Mouse (Mus musculus) mouse trophoblast stem cell (cell line): ENCODE results near the gene Ikzf3.

Experiments
- in situ Hi-C, 2 experiments: fragments of 300-500 bp; cut with MseI, MboI; formaldehyde crosslinking; loops; 2 replicates in 1 of 2; 3 replicates in 1 of 2; pipeline ENCODE4 v1.15.1; 2025

Gene Ikzf3

DNA sequence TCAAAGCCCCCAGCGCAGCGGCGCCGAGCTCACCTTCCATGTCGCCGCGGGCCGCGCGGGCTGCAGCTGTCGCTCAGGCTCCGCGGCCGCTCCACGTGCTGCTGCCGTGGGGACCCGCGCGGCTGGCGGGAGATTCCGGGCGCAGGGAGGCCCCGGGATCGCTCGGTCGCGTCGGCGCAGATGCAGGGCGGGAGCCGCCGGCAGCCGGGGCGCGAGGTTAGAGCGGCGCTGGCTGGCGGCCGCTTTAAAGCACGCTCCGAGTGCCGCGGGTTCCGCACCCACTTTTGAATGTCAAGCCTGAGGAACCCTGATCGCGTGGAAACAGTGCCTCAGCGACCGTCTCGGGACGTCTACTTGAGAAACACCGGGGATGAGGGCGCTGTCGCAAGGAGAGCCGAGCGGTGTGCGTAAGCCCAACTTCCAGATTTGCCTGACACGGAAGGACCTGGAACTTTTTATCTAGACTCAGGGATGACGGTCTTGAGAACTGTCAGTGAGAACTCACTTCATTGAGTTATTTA lies at the start of gene Ikzf3:
Gene Ikzf3, minus strand, starts transcription at position 321 of the 521 bp plus-strand sequence.
- in situ Hi-C loops: no loop called here

DNA sequence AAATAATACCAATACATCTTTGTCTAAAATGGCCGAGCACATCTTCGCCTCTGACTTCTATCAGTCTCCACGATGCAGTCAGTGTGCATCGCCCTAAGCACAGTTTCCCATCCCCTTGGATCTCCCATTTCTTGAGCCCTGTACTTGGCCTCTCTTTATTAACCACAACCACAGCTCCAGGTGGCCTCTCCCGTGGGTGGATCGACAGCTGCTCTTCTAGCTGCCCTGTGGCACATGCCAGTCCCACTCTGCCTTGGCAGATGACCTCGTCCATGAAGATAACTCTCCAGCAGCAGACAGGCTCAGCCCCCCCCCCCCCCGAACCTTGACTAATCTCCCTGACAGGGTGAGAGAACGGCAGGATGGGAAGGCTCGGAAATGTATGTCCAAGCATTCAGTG lies 49.6 kb upstream of the Ikzf3 start:
- in situ Hi-C loops: no loop called here

DNA sequence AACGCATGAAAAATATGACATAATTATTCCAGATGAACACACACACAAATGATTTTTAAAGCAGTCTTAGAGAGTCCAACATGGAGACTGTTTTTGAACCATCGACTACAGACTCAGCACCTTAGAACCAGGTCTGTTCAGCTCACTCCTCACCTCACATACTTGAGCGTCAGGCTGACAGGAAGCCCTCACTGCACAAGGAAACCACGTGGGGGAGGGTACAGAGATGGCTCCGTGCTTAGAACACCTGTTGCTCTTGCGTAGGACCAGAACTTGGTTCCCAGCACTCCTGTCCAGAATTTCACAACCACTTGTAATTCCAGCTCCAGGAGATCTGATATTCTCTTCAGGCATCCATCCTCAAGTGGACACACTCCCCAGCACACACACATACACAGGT lies 49.2 kb upstream of the Ikzf3 start:
- in situ Hi-C loops: no loop called here

DNA sequence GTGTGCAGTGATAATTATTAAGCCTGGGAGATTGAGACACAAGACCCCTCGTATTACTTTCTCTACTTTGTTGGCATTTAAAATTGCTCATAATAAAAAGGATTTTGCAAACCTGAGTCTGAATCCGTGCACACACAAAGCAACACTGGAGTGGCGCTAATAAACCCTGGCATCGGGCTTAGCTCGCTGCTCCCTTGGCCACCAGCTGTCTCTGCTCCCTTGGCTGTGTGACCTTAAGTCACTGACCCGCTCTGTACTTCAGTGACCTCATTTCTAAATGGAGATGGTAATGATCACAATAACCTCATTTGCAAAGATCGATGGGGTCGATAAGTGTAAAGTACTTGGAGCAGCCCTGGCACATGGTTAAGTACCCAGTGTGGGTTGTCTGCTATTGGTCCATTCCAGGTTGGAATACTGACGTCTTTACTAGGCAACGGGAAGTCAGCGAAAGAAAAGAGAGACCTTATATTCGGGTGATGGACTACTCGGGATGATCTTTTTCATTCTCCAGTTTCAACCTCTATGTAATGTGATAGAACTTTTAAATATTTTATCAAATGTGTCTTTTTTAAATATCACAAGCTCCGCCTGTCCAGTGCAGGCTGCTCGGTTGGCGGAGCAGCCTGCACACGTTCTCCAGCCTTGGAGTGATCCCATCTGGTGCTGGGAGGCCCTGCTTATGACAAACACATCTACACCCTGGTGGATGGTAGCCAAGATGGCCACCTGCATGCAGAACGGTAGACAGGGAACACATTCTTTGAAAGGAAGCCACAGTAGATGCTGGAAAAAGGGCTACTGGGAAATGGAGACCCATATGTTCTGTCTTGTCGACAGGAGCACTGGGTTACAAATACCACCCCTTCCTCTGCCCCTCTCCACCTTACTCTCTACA lies 45.0 kb upstream of the Ikzf3 start:
- in situ Hi-C loops: loop anchor here in 1 of 2 experiments (5.0 kb wide), 1 partner anchor 33 kb away; no protein-coding TSS in a partner anchor

DNA sequence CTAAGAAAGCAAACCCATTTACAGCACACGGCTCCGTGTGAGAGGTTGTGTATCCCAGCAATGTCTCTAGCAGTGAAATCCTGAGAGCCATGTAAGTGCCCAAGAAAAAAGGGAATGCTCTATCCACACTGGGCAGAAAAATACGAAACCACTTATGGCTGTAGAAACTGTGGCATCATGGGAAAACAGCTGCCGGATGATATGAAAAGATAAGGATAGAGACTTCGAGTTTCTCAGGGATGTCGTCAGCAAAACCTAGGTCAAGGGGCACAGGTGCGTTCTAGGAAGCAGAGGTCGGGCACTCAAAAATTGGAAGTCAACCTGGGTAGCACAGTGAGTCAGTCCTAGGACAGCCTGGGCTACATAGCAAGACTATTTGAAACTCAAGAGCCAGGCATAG lies 43.5 kb upstream of the Ikzf3 start:
- in situ Hi-C loops: no loop called here

DNA sequence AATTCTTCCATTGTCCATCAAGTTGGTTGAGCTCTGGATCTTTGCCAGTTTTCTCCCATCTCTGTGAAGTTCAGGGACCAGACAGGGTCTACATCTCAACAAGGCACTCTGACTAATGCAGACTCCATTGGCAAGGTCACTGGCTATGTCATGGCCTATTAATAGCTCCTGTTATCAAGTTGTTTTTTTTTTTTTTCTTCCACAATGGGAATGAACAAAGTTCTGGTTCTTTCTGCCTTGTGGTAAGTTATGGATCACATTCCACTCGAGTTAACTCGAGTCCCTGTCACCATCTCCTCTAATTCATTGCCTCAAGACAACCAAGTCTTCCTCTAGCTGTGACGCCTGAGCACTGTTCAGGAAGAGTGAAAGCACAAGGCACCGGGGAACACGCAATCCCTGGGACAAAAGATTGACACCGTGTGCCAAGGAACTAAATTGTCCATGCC lies 43.0 kb upstream of the Ikzf3 start:
- in situ Hi-C loops: no loop called here

DNA sequence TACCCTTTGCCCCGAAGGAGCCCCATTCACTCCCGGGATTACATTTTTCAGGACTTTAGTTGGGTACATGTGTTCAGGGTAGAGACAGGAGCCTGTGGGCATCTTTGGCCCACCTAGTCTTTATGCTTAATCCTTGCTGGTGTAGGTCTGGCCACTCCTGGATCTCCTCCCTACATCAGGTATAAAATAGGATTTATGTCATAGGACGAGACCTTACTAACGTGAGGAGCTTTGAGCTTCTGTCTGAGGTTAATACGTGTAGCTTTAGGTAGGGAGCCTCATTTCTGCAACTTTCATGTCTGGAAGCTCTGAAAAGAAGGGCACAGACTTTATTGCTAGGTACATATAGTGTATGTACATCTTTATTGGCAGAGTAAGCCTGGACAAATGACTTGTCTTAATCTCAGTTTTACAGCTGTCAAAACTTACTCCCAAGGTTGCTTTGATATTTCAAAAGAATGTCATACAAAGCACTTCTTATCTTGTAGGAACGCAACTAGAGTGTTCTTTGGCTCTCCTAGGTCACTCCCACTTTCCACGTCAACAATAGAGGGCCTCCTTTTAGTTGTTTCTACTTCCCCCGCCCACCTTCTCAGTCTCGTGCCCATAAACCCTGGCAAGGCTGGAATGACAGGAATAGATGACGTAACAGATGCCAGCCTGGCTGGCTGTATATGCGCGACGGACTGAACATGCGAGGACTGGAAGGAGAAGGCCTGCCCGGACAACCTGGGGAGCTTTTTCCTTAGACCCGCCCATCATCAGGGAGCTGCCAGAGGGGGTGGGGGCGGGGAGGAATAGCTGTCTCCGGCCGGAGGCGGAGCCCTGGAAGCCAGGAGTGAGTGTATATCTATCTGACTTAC lies 42.1 kb upstream of the Ikzf3 start:
- in situ Hi-C loops: no loop called here

DNA sequence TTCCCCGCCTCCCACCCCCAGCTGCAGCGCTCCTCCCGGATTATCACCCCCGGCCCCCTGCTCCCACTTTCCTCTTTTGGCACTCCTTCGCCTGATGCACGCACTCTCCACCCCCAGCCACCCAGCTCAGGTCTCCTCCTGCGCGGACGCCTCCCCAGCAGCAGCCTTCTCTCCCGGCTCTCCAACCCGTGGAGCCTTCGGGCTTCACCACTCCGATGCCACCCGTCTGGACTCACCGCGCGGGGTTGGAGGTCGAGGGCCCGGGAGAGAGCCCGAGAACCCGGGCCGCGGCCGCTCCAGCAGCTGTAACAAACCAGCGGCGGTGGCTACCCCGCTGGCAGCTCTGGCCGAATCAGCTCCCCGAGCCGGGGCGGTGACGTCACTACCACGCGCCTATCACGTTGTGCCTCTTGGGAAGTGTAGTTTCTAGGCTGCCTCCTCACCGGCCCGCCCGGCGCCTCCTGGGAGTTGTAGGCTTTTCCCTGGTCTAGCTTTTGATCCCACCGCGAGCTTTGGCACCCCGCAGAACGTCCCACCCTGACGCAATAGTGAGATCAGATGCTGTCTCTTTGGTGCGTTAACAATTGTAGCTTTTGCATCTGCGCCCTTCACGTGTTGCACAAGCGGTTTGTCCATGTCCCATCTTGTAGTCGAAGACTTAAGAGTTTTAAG lies 41.2 kb upstream of the Ikzf3 start, which contains the start of gene Ormdl3:
Gene Ormdl3, minus strand, starts transcription at position 477 of the 672 bp plus-strand sequence.
- in situ Hi-C loops: no loop called here

DNA sequence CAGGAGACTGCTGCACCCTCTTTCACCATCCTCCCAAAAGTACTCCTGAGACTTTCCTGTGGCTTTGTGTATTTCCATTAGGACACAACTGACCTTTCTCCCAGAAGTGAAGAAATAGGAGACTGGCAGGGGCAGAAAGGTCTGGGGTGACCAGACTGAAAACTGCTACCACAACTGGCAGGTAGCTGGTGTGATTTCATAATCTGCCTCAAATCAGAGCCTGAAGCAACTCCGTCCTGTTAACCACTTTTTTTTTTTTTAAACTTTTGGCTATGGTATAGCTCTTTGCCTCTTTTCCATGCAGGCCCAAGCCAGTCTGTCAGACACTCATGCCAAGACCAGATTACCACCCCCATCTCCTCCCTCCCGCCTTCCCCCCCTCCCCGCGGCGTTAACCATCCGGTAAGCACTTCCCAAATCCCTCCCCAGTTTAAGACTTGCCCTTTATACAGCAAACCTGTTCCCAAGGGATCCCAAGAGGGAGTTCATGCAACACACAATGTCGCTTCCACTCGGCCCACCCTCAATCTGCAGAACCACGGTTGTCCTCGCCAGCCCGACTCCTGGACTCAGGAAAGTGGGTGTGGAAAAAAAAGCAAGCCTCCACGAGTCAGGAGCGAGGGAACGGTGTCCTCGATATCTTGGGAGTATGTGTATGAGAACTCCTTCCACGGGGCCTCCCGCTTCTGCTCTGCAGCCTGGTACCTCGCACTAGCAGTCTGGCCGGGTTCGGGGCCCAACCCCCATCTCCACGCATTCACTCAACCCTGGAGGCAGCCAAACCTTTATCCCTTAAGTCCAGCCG lies 40.5 kb upstream of the Ikzf3 start:
- in situ Hi-C loops: no loop called here

DNA sequence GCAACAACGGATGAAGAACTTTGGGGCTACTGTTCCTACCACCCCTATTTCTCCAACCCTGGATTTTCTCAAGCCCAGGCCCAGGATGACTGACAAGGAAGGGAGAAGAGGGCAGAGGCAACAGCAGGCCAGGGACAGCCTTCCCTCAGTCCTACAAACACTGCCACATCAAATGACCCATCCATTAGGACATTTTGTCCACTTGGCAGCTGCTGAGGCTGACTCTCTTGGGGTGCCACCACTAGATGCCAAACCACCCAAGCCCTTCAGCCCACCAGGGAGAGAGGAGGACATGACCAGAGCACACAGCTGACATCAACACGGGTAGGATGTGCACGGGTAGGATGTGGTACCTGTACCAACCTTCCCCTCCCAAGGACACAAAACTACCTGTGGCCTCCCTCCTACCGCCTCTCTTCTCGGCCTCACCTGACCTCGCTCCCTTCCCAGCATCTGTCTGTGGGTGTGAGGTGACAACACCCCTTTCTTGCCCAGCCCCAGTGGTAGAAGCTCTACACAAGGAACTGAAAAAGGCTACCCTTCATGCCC lies 38.9 kb upstream of the Ikzf3 start:
- in situ Hi-C loops: no loop called here

DNA sequence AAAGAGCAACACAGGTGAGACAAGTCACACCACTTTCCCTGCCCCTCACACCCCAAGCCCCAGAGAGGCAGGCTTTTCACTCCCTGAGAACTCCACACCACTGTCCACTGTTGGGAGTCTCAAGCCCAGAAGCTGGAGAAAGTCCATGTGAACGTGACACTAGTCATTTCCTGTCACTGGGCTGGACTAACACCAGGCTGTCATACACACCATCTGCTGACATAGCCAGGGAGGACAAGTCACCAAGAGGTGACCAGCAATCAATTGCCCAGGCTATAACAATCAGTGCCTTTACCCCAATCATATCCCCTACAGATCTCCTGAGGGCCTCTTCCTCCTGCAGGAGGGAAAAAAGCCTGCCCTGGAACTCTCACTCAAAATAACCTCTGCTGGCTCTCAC lies 38.3 kb upstream of the Ikzf3 start:
- in situ Hi-C loops: no loop called here

DNA sequence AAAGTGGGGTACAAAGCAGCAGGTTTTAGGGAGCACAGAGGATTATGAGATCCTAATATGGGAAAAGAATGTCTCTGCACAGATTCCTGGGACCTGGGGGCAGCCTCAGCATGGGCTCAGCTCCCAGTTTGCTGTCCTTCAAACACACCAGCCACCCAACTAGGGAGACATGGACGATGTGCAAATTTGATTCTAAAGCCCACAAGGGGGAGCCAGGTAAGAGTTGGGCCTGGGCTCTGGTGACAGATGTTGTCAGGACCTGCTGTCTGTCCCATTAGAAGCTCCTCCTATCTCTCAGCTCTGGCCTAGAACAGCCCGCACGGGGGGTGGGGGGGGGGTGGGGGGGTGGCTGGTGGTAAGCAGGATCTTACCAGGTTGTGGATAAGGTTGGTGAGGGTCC lies 37.7 kb upstream of the Ikzf3 start:
- in situ Hi-C loops: no loop called here

DNA sequence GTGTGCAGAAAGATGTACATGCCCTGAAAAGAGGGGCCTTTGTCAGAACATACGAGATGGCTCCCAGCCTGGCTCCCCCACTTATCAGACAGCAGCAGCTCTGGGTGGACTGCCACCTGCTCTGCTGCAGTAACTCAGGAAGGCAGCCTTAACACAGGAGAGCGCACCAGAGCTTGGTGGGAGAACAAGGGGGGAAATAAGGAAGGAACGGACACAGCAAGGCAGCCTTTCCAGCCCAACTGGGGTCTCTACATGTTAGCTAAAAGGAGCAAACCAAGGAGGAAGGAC lies 37.4 kb upstream of the Ikzf3 start:
- in situ Hi-C loops: no loop called here

DNA sequence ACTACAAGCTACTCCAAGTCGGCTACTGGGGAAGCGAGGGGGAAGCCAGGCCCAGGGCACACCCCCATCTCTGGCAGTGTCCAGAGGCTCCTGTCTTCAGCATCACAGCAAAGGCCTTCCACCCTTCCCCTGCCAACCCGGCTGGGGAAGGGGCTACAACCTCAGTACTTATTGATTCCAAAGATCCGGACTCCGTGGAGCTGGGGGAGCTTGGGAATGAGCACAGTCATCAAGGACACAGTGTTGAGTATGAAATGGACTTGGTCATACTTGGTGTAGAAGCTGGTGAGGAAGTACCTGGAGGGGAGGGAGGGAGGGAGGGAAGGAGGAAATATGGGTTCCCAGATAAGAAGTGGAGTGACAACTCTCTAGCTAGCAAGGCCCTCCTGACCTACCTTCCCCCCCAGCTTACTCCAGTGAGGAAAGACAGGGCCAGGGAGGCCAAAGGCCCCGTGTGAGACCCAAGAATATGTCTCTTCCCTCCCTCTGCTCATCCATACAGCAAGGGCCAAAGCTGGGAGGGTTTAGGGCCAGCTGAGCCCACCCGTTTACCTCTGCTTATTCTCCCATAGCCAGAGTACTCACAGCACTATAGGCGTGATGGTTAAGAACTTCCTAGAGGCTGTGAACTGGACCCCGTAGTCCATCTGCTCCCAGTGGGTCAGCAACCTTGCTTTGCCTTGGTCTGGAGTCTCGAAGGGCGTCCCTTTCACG lies 36.9 kb upstream of the Ikzf3 start:
- in situ Hi-C loops: no loop called here

DNA sequence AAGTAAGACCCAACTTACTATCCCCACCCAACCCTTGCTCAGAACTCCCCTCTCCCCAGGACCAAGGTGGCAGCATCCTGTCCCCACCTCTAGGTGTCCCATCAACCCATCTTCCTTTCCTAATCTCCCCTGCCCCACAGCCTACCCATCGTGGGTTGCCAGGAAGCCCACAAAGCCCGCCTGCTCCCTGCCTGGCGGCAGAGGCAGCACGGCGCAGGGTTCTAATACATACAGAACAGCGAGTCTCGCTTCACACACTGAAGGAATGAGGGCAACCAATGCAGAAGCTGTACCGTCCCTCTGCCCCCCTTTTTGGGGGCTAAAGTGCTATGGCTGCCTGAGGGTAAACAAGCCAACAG lies 36.2 kb upstream of the Ikzf3 start:
- in situ Hi-C loops: no loop called here

DNA sequence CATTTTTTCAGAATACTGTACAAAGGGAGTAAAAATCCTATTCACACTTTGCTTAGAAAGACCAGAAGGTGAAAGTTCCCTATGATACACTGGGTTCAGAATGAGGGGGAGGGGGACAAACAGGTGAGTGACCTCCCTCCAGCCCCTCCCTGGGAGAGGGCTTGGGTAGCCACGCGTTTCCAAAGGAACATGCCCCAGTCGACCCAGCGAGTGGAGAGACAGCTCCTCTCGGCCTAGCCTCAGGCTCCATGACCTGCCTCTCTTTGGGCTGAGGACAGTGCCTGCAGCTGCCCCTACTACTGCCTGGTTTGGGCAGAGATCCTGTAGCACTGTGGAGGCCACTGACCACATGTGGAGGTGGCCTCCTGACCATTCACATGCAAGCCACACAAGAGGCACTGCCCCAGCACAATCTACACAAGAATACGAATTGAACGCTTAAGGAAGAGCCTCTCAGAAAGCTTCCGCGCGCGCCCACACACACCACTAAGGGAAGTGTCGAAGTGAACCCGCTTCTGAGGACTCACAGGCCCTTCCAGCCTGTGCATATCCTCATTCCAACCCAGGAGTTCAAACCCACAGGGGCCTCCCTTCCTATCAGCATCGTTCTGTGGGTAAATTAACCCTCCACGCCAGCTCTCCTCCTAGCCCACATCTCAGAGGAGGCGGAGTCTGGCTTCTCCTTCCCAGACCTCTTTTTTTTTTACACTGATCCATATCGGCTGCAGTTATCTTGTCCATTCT lies 35.6 kb upstream of the Ikzf3 start:
- in situ Hi-C loops: no loop called here

DNA sequence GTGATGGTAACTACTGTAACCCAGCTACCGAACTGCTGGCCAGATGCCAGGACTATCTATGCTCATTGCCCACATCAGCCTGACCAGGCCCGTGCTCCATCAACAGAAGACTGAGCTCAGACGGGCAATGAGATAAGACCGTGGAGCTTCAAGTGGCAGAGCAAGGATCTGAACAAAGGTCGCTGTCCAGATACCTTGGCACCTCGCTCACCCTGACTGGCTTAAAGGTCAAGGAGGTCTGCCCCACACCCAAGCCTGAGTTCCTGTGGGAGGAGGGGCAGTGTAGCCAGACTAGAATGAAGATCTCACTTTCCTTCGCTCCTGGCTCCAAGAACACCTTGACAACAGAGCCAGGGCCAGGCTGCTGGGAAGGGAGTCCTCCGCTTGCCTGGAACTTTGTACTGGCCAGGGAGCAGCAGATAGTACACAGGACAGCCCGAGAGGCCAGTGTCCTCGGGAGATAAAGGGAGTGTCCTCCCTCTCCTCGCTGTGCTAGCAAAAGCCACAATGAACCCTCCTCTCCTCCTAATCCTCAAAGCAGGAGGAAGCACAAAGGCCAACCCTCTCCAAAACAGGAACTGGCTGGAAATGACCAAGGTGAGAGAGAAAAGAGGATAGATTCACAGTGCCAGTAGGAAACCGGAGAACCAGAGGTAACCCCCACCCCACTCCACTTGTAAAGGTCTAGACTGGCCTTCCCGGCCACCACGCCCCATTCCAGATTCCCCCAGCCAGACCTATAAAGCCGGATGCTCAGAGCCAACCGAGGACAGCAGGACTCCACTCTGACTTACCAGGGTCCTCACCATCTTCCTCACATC lies 34.7 kb upstream of the Ikzf3 start:
- in situ Hi-C loops: no loop called here

DNA sequence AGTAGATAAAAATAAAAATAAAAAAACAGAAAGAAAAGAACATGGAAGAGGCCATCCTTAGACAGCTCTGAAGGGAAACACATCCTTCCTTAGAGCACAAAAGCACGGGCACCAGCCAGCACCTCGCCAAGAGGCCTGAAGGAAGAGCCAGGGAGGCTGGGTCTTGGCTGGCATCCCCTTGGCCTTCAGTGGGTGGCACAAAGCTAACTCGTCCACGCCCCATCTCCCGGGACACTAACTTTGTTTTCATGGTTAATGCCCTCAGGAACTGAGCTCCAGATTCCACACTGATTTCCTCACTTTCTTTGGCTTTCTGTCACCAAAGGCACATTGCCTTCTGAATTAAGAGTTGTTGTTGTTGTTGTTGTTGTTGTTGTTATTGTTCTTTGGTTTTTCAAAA lies 31.9 kb upstream of the Ikzf3 start:
- in situ Hi-C loops: no loop called here

DNA sequence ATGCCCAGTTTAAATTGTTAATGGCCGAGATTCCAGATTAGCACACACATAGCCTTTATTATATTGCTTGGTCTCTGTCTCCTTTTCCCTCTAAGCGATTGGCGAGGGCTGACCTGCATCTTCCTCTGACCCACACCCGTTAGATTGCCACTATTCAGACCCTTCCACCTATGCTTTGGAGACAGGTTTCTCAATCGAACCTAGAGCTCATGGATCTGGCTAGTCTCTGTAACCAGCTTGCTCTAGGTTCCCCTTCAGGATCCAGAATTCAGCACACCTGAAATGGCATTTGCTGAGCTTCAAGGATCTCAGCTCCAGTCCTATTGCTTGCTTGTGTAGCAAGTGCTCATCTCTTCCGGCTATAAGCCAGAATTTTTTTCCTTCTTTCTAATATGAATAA lies 23.6 kb upstream of the Ikzf3 start:
- in situ Hi-C loops: no loop called here
